Mouse (Mus musculus) heart, adult 2 months (tissue): ENCODE measurements at regions not wholly inside any gene's neighbourhood (a gene's known extent, or its start where the extent isn't known, plus 50 kb on each side); places are given as distances from the start of the nearest gene placed in this dataset.

Source experiments
- DNase-seq, 2 experiments: peaks; one replicate each; pipeline ENCODE4 v3.0.0; 2021
- H3K27ac ChIP-seq: fragments of 200-600 bp; 2 replicates; pipeline ENCODE4 v1.8.1; 2022
- H3K27me3 ChIP-seq: fragments of 200-500 bp; 2 replicates; pipeline ENCODE4 v1.6.1; 2012; ENCODE audit warnings: mild to moderate bottlenecking, low read length, inconsistent platforms, mixed read lengths; ENCODE audit not compliant: control insufficient read depth, insufficient read depth
- H3K36me3 ChIP-seq: fragments of 200-500 bp; 2 replicates; pipeline ENCODE4 v1.6.1; 2012; ENCODE audit warnings: low read length, inconsistent platforms; ENCODE audit not compliant: control insufficient read depth, insufficient read depth
- H3K4me1 ChIP-seq: fragments of 200-500 bp; 2 replicates; pipeline ENCODE4 v1.6.1; 2011; ENCODE audit warnings: low read length; ENCODE audit not compliant: control insufficient read depth, insufficient read depth
- H3K4me3 ChIP-seq: fragments of 200-600 bp; 2 replicates; pipeline ENCODE4 v1.8.1; 2022
- H3K79me2 ChIP-seq: fragments of 200-500 bp; replicated peaks from 2 replicates; pipeline ENCODE4 v1.6.1; 2012; ENCODE audit warnings: mild to moderate bottlenecking, inconsistent platforms, low read length, moderate library complexity, mixed read lengths; ENCODE audit not compliant: control insufficient read depth, insufficient read depth
- H3K9ac ChIP-seq: fragments of 200-500 bp; 2 replicates; pipeline ENCODE4 v1.6.1; 2012; ENCODE audit warnings: low read depth, mild to moderate bottlenecking, control low read depth, inconsistent platforms, low read length, mixed read lengths
- CTCF ChIP-seq: fragments of 200-600 bp; IDR thresholded peaks from 2 replicates; pipeline ENCODE4 v1.8.1; 2022; ENCODE audit warnings: antibody characterized with exemption, mild to moderate bottlenecking, moderate library complexity
- EP300 ChIP-seq: fragments of 200-500 bp; IDR thresholded peaks from 2 replicates; pipeline ENCODE4 v1.6.1; 2011; ENCODE audit warnings: low read depth, low read length, control low read depth; ENCODE audit not compliant: insufficient read depth
- POLR2A ChIP-seq: fragments of 200-500 bp; IDR thresholded peaks from 2 replicates; pipeline ENCODE4 v1.6.1; 2011; ENCODE audit warnings: mild to moderate bottlenecking, low read depth, low read length, control low read depth; ENCODE audit not compliant: insufficient read depth
- WGBS: fragments of 180-500 bp; shearing (Covaris S2); methylation state at CpG from one replicate; pipeline ENCODE4 v1.1.7; 2018; 5-methylcytosine and 5-hydroxymethylcytosine counted together
- intact Hi-C: fragments of 180-260 bp; cut with DNase I; formaldehyde crosslinking; loops from one replicate; pipeline ENCODE4 v1.15.1; 2025

DNA sequence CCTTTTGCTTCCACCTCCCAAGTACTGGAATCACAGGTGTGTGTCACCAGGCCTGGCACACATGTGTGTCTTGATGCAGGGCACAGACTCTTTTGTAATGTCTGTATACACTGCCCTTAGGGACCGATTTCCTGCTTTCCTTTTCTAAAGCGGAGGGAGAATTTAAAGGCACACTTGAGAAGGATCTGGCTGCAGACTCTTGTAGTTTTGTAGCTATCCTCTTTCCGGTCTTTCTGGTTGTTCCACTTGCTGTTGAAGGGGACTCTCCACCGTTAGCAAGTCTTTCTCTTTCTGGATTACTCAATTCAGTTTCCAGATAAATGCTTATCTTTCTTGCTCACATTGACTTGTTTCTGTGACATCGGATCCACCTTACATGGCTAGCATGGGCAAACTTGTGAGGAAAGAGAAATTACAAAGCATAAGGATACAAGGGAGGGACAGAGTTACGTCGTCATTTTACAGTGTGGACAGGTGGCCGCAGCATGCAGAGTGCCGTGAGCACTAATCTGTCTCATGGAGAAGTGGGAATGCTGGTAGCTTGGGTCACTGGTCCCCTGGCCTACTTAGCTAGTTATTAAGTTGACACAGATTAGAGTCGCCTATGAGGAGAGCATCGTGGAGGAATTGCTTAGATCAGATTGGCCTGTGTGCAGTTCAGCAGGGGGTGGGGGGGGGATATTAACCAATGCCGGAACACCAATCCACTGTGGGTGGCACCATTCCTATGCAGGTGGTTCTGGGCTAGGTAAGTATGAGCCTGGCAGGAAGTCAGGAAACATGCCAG is 54.4 kb upstream of the Parp11 start:
- H3K36me3 ChIP-seq, result no peaks in the 10 kb centered on the region
- TF ChIP-seq POLR2A (no peak), EP300 (no peak), CTCF (no peak)
- 83% methylated on average over 12 of the region's 12 CpGs for WGBS
- DNase-seq, result no peak
- no peak overlapping the region for H3K27ac ChIP-seq
- H3K27me3 ChIP-seq, result no peaks in the 10 kb centered on the region
- H3K4me3 ChIP-seq, result no peak overlapping the region
- intact Hi-C loops, result no loop called here
- no peaks in the 10 kb centered on the region for H3K4me1 ChIP-seq
- no peak overlapping the region for H3K9ac ChIP-seq
- H3K79me2 ChIP-seq, result no peaks in the 10 kb centered on the region

- Histone ChIP-seq H3K9ac (no peak overlapping the region), H3K36me3 (no peaks in the 10 kb centered on the region), H3K4me3 (no peak overlapping the region), H3K79me2 (no peaks in the 10 kb centered on the region), H3K4me1 (no peaks in the 10 kb centered on the region), H3K27me3 (no peaks in the 10 kb centered on the region), H3K27ac (no peak overlapping the region)
- intact Hi-C loops, result no loop called here
- DNase-seq, result no peak
- 94% methylated on average over 1 of the region's 1 CpGs for WGBS
- TF ChIP-seq CTCF, result no peak
- no peak for TF ChIP-seq EP300
- no peak for TF ChIP-seq POLR2A
Measured at GRCm38 (mm10) chr6:127392799-127393172, 53.9 kb upstream of the Parp11 start.

GRCm38 (mm10) chr6:127393907-127394600 is 52.6 kb upstream of the Parp11 start:
- DNase-seq, result no peak
- H3K9ac ChIP-seq, result no peak overlapping the region
- no peak overlapping the region for H3K27ac ChIP-seq
- H3K27me3 ChIP-seq, result no peaks in the 10 kb centered on the region
- no peaks in the 10 kb centered on the region for H3K79me2 ChIP-seq
- 35% methylated on average over 9 of the region's 9 CpGs for WGBS
- H3K4me3 ChIP-seq, result no peak overlapping the region
- no peak for TF ChIP-seq POLR2A
- no peak for TF ChIP-seq EP300
- no peak for TF ChIP-seq CTCF
- H3K4me1 ChIP-seq, result no peaks in the 10 kb centered on the region
- intact Hi-C loops, result no loop called here
- no peaks in the 10 kb centered on the region for H3K36me3 ChIP-seq
